Mouse (Mus musculus) megakaryocyte, embryonic 14.5 days (primary cell): ENCODE measurements at regions not wholly inside any gene's neighbourhood (a gene's known extent, or its start where the extent isn't known, plus 50 kb on each side); places are given as distances from the start of the nearest gene placed in this dataset.

ENCODE experiments used
- FLI1 ChIP-seq: IDR thresholded peaks from 2 replicates; pipeline ENCODE4 v1.6.1; 2012; ENCODE audit warnings: low read length, inconsistent platforms, mixed read lengths
- GATA1 ChIP-seq: IDR thresholded peaks from 3 replicates; pipeline ENCODE4 v1.6.1; 2012; ENCODE audit warnings: mixed read lengths, low read length, inconsistent platforms, borderline replicate concordance

- TF ChIP-seq FLI1 (no peak), GATA1 (no peak)
Measured at GRCm38 (mm10) chr3:36381621-36382193, 94.0 kb downstream of the Anxa5 start.
